Comparison of ENCODE assay signal across 8 mouse cellular contexts in genomic region chr2:32191872-32192507, GRCm38 (mm10). TPM values are rescaled to one million over a fixed set of nuclear protein-coding genes. Genes with fewer than 3 reads are reported as not detected.
DNase-seq lines count a peak whose midpoint lies in the region; ATAC-seq and TF ChIP-seq lines count a peak whose summit lies in the region.

No protein-coding gene starts in this region.

- H3K9ac ChIP-seq in midbrain, postnatal 0 days (replicated peaks; ENCODE audit: low read length, poor library complexity, severe bottlenecking), result no peak overlapping the region
- no peak overlapping the region for H3K9ac ChIP-seq in midbrain, embryonic 13.5 days (replicated peaks)
- H3K9ac ChIP-seq in intestine, postnatal 0 days (ENCODE audit: low read depth, low read length), result no peak overlapping the region
- H3K9ac ChIP-seq in midbrain, embryonic 16.5 days (ENCODE audit: low read depth, low read length), result no peak overlapping the region

- peaks cover 77% of the 10 kb centered on the region for H3K36me3 ChIP-seq in midbrain, postnatal 0 days (ENCODE audit: insufficient read depth, low read length)
- H3K36me3 ChIP-seq in midbrain, embryonic 13.5 days, result peaks cover 90% of the 10 kb centered on the region
- H3K36me3 ChIP-seq in intestine, postnatal 0 days (ENCODE audit: control insufficient read depth, insufficient read depth), result peaks cover 79% of the 10 kb centered on the region
- H3K36me3 ChIP-seq in midbrain, embryonic 16.5 days (ENCODE audit: control insufficient read depth, insufficient read depth, low read length), result peaks cover 56% of the 10 kb centered on the region

- no peaks in the 10 kb centered on the region for H3K4me1 ChIP-seq in midbrain, postnatal 0 days (ENCODE audit: insufficient read depth, low read length)
- no peaks in the 10 kb centered on the region for H3K4me1 ChIP-seq in midbrain, embryonic 13.5 days (replicated peaks)
- no peaks in the 10 kb centered on the region for H3K4me1 ChIP-seq in intestine, postnatal 0 days (replicated peaks; ENCODE audit: control insufficient read depth, insufficient read depth, low read length)
- no peaks in the 10 kb centered on the region for H3K4me1 ChIP-seq in midbrain, embryonic 16.5 days (ENCODE audit: control insufficient read depth, insufficient read depth, low read length)

- no peak overlapping the region for H3K4me2 ChIP-seq in midbrain, postnatal 0 days (ENCODE audit: low read depth, low read length, poor library complexity, severe bottlenecking)
- no peak overlapping the region for H3K4me2 ChIP-seq in midbrain, embryonic 13.5 days (replicated peaks)
- H3K4me2 ChIP-seq in intestine, postnatal 0 days (replicated peaks; ENCODE audit: low read depth), result no peak overlapping the region
- no peak overlapping the region for H3K4me2 ChIP-seq in midbrain, embryonic 16.5 days (ENCODE audit: low read length)

- no peaks in the 10 kb centered on the region for H3K9me3 ChIP-seq in midbrain, postnatal 0 days (ENCODE audit: low read length)
- no peaks in the 10 kb centered on the region for H3K9me3 ChIP-seq in midbrain, embryonic 13.5 days
- no peaks in the 10 kb centered on the region for H3K9me3 ChIP-seq in intestine, postnatal 0 days (ENCODE audit: control insufficient read depth)
- H3K9me3 ChIP-seq in midbrain, embryonic 16.5 days (replicated peaks; ENCODE audit: control insufficient read depth, low read length, poor library complexity, severe bottlenecking), result no peaks in the 10 kb centered on the region

- WGBS in midbrain, postnatal 0 days, result 81% methylated on average over 16 of the region's 18 CpGs
- 84% methylated on average over 17 of the region's 18 CpGs for WGBS in midbrain, embryonic 13.5 days
- 80% methylated on average over 16 of the region's 18 CpGs for WGBS in intestine, postnatal 0 days
- WGBS in midbrain, embryonic 16.5 days, result 82% methylated on average over 16 of the region's 18 CpGs

- H3K27me3 ChIP-seq in midbrain, postnatal 0 days (ENCODE audit: insufficient read depth, low read length), result no peaks in the 10 kb centered on the region
- no peaks in the 10 kb centered on the region for H3K27me3 ChIP-seq in midbrain, embryonic 13.5 days
- H3K27me3 ChIP-seq in intestine, postnatal 0 days (replicated peaks; ENCODE audit: control insufficient read depth, insufficient read depth, low read length), result no peaks in the 10 kb centered on the region
- no peaks in the 10 kb centered on the region for H3K27me3 ChIP-seq in midbrain, embryonic 16.5 days (ENCODE audit: control insufficient read depth, insufficient read depth, low read depth, low read length)

- no peak for ATAC-seq in midbrain, postnatal 0 days (ENCODE audit: low FRiP score)
- no peak for ATAC-seq in midbrain, embryonic 13.5 days
- ATAC-seq in common myeloid progenitor, adult 5-6 weeks (replicated peaks; ENCODE audit: low read depth, poor library complexity, severe bottlenecking), result peak; percentile 87
- ATAC-seq in intestine, postnatal 0 days, result no peak
- ATAC-seq in midbrain, embryonic 16.5 days, result no peak

- peak; percentile 63 for TF ChIP-seq CTCF in midbrain, postnatal 0 days (IDR thresholded peaks at IDR 0.05)
- peak; percentile 81 for TF ChIP-seq CTCF in intestine, postnatal 0 days (IDR thresholded peaks at IDR 0.05; ENCODE audit: low read depth)

- H3K4me3 ChIP-seq in midbrain, postnatal 0 days (ENCODE audit: low read depth, low read length), result no peak overlapping the region
- no peak overlapping the region for H3K4me3 ChIP-seq in midbrain, embryonic 13.5 days (replicated peaks)
- H3K4me3 ChIP-seq in intestine, postnatal 0 days (ENCODE audit: low read depth, low read length), result no peak overlapping the region
- no peak overlapping the region for H3K4me3 ChIP-seq in midbrain, embryonic 16.5 days (ENCODE audit: low read depth, low read length)

- DNase-seq in midbrain, postnatal 0 days (ENCODE audit: low spot score), result no peak
- DNase-seq in T-cell, adult 2 months (ENCODE audit: low spot score), result peak; percentile 69
- peak; percentile 67 for DNase-seq in lung, postnatal 25 days (ENCODE audit: low spot score)
- peak; percentile 72 to 86 for DNase-seq in thymus, postnatal 10 days (ENCODE audit: low spot score in 2 of 2)

- H3K27ac ChIP-seq in midbrain, postnatal 0 days (ENCODE audit: low read depth, low read length), result no peak overlapping the region
- H3K27ac ChIP-seq in midbrain, embryonic 13.5 days, result no peak overlapping the region
- H3K27ac ChIP-seq in intestine, postnatal 0 days (ENCODE audit: low read depth, low read length), result no peak overlapping the region
- H3K27ac ChIP-seq in midbrain, embryonic 16.5 days (ENCODE audit: low read length), result no peak overlapping the region

RNA-seq across cellular contexts. Expression of gene Prrc2b, which starts 41.1 kb away (rescaled TPM):
- total RNA-seq in midbrain, postnatal 0 days (2014; rRNA removed), result 164 and 215 TPM in 2 replicates
- polyA plus RNA-seq in midbrain, postnatal 0 days (2015; fragmentation: Nextera tagmentation; extraction: Ambion mirVana), result 51.5 and 65.9 TPM in 2 replicates
- 68.4 and 77.5 TPM in 2 replicates for polyA plus RNA-seq in midbrain, embryonic 13.5 days (2015; fragmentation: Nextera tagmentation; extraction: Ambion mirVana)
- 20.7 and 34.7 TPM in 2 replicates for total RNA-seq in common myeloid progenitor, adult 5-6 weeks (2017)
- 17.7 and 18.9 TPM in 2 replicates for polyA plus RNA-seq in intestine, postnatal 0 days (2015; fragmentation: Nextera tagmentation; extraction: Ambion mirVana)
- 69.8 and 77.9 TPM in 2 replicates for polyA plus RNA-seq in midbrain, embryonic 16.5 days (2015; fragmentation: Nextera tagmentation; extraction: Ambion mirVana)

RNA-seq across cellular contexts. Expression of gene Pomt1, which starts 44.4 kb away (rescaled TPM):
- 48.6 and 48.9 TPM in 2 replicates for total RNA-seq in midbrain, postnatal 0 days (2014; rRNA removed)
- polyA plus RNA-seq in midbrain, postnatal 0 days (2015; fragmentation: Nextera tagmentation; extraction: Ambion mirVana), result 21.5 and 23.5 TPM in 2 replicates
- 28.2 and 28.6 TPM in 2 replicates for polyA plus RNA-seq in midbrain, embryonic 13.5 days (2015; fragmentation: Nextera tagmentation; extraction: Ambion mirVana)
- 22.7 and 33.6 TPM in 2 replicates for total RNA-seq in common myeloid progenitor, adult 5-6 weeks (2017)
- 9.2 and 10.7 TPM in 2 replicates for polyA plus RNA-seq in intestine, postnatal 0 days (2015; fragmentation: Nextera tagmentation; extraction: Ambion mirVana)
- 36.4 and 36.5 TPM in 2 replicates for polyA plus RNA-seq in midbrain, embryonic 16.5 days (2015; fragmentation: Nextera tagmentation; extraction: Ambion mirVana)
